Mouse (Mus musculus): ENCODE data around the gene Olfr1015. TPM values are rescaled to one million over a fixed set of nuclear protein-coding genes. Genes with fewer than 3 reads are reported as not detected.

Olfr1015 gene
- total and polyA plus RNA-seq, 3 experiments, result not detected

GRCm38 (mm10) chr2:85804501-85804900 is 22.7 kb downstream of the Olfr1015 start:
- H3K4me3 ChIP-seq (ENCODE audit: control insufficient read depth in 1 of 2, insufficient read depth in 1 of 2, low read depth in 2 of 2, low read length in 2 of 2), result no peak overlapping the region
- H3K27ac ChIP-seq (ENCODE audit: control insufficient read depth, low read depth, low read length), result no peak overlapping the region
- H3K27me3 ChIP-seq (ENCODE audit: control insufficient read depth in 1 of 2, insufficient read depth in 2 of 2, low read length in 2 of 2), result no peaks in the 10 kb centered on the region
- TF ChIP-seq ZKSCAN1 (IDR thresholded peaks at IDR 0.05; ENCODE audit: low read depth, low read length), result no peak
- H3K36me3 ChIP-seq (ENCODE audit: control insufficient read depth in 1 of 2, insufficient read depth in 2 of 2, low read length in 2 of 2), result no peaks in the 10 kb centered on the region
- H3K9ac ChIP-seq (ENCODE audit: control insufficient read depth, low read depth, low read length, poor library complexity, severe bottlenecking), result no peak overlapping the region
- no peaks in the 10 kb centered on the region for H3K4me1 ChIP-seq (ENCODE audit: control insufficient read depth in 1 of 2, insufficient read depth in 2 of 2, low read length in 2 of 2)
- no peaks in the 10 kb centered on the region for H3K9me3 ChIP-seq (replicated peaks; ENCODE audit: insufficient read depth, low read length)
- no peak for DNase-seq (ENCODE audit: low read depth, low spot score)
- no peaks in the 10 kb centered on the region for H3K79me2 ChIP-seq (ENCODE audit: control insufficient read depth, insufficient read depth, low read length, poor library complexity)

DNA sequence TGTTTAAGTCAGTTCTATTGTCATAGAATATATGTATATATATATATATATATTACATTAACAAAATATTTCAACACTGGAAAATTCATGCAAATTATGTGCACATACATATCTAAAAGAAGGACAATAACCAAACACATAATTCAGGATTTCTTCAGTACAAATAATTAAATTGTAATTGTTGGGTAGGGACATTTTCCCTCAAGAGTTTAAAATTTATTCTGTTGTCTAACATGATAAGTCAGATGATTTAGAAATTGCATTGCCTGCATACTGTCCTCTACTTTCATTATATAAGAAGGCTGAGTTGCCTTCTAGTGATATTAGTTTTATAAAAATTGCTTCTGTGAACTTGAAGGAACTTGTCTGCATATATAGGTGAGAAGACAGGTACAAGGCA is 36.4 kb downstream of the Olfr1015 start, which contains the start of gene Olfr1018:
Gene Olfr1018, plus strand, starts transcription at position 301 of the 400 bp plus-strand sequence.
- Histone ChIP-seq H3K36me3 (ENCODE audit: control insufficient read depth in 1 of 2, insufficient read depth in 2 of 2, low read length in 2 of 2) (no peaks in the 10 kb centered on the region), H3K9me3 (replicated peaks; ENCODE audit: insufficient read depth, low read length) (no peaks in the 10 kb centered on the region), H3K9ac (ENCODE audit: control insufficient read depth, low read depth, low read length, poor library complexity, severe bottlenecking) (no peak within 1 kb of the TSS), H3K27ac (ENCODE audit: control insufficient read depth, low read depth, low read length) (no peak within 1 kb of the TSS), H3K79me2 (ENCODE audit: control insufficient read depth, insufficient read depth, low read length, poor library complexity) (no peaks in the 10 kb centered on the region), H3K4me3 (ENCODE audit: control insufficient read depth in 1 of 2, insufficient read depth in 1 of 2, low read depth in 2 of 2, low read length in 2 of 2) (no peak within 1 kb of the TSS), H3K4me1 (ENCODE audit: control insufficient read depth in 1 of 2, insufficient read depth in 2 of 2, low read length in 2 of 2) (no peaks in the 10 kb centered on the region), H3K27me3 (ENCODE audit: control insufficient read depth in 1 of 2, insufficient read depth in 2 of 2, low read length in 2 of 2) (no peaks in the 10 kb centered on the region)
- no peak for DNase-seq (ENCODE audit: low read depth, low spot score)
- TF ChIP-seq JUND (IDR thresholded peaks at IDR 0.05; ENCODE audit: low read depth, low read length) (no peak), UBTF (IDR thresholded peaks at IDR 0.05; ENCODE audit: borderline replicate concordance, insufficient read depth, low read depth, low read length) (no peak), MAFK (IDR thresholded peaks at IDR 0.05; ENCODE audit: borderline replicate concordance, low read depth, low read length) (no peak), POLR2AphosphoS2 (IDR thresholded peaks at IDR 0.05; ENCODE audit: low read length) (no peak), CHD2 (IDR thresholded peaks at IDR 0.05; ENCODE audit: low read length) (no peak), HCFC1 (IDR thresholded peaks at IDR 0.05; ENCODE audit: low read depth, low read length) (no peak), SIN3A (IDR thresholded peaks at IDR 0.05; ENCODE audit: low read length) (no peak), MYB (IDR thresholded peaks at IDR 0.05; ENCODE audit: low read depth, low read length) (no peak), SMC3 (IDR thresholded peaks at IDR 0.05; ENCODE audit: low read depth, low read length) (no peak), POLR2AphosphoS5 (IDR thresholded peaks at IDR 0.05; ENCODE audit: borderline replicate concordance, low read depth, low read length) (no peak), NELFE (IDR thresholded peaks at IDR 0.05; ENCODE audit: low read depth, low read length) (no peak), BHLHE40 (IDR thresholded peaks at IDR 0.05; ENCODE audit: borderline replicate concordance, low read depth, low read length) (no peak), ETS1 (IDR thresholded peaks at IDR 0.05; ENCODE audit: low read depth, low read length) (no peak)

Other genes with a start within 250 kb of the Olfr1015 start
- not detected in 2 replicates for gene Olfr996, start 202.8 kb upstream of the Olfr1015 start, total RNA-seq (2012; rRNA removed)
- not detected for gene Olfr996, start 202.8 kb upstream of the Olfr1015 start, polyA plus RNA-seq (2012; ENCODE audit: insufficient read depth in 1 of 2, insufficient read length in 2 of 2, low read depth in 1 of 2, low replicate concordance in 2 of 2, missing spikeins in 1 of 2)
- gene Olfr998, start 193.1 kb upstream of the Olfr1015 start, total RNA-seq (2012; rRNA removed), result not detected in 2 replicates
- not detected for gene Olfr998, start 193.1 kb upstream of the Olfr1015 start, polyA plus RNA-seq (2012; ENCODE audit: insufficient read depth in 1 of 2, insufficient read length in 2 of 2, low read depth in 1 of 2, low replicate concordance in 2 of 2, missing spikeins in 1 of 2)
- gene Olfr1000, start 170.1 kb upstream of the Olfr1015 start, total RNA-seq (2012; rRNA removed), result not detected in 2 replicates
- not detected for gene Olfr1000, start 170.1 kb upstream of the Olfr1015 start, polyA plus RNA-seq (2012; ENCODE audit: insufficient read depth in 1 of 2, insufficient read length in 2 of 2, low read depth in 1 of 2, low replicate concordance in 2 of 2, missing spikeins in 1 of 2)
- not detected in 2 replicates for gene Olfr1002, start 131.3 kb upstream of the Olfr1015 start, total RNA-seq (2012; rRNA removed)
- gene Olfr1002, start 131.3 kb upstream of the Olfr1015 start, polyA plus RNA-seq (2012; ENCODE audit: insufficient read depth in 1 of 2, insufficient read length in 2 of 2, low read depth in 1 of 2, low replicate concordance in 2 of 2, missing spikeins in 1 of 2), result not detected
- gene Olfr154, start 117.6 kb upstream of the Olfr1015 start, total RNA-seq (2012; rRNA removed), result not detected in 2 replicates
- gene Olfr154, start 117.6 kb upstream of the Olfr1015 start, polyA plus RNA-seq (2012; ENCODE audit: insufficient read depth in 1 of 2, insufficient read length in 2 of 2, low read depth in 1 of 2, low replicate concordance in 2 of 2, missing spikeins in 1 of 2), result not detected
- not detected in 2 replicates for gene Olfr1006, start 103.2 kb upstream of the Olfr1015 start, total RNA-seq (2012; rRNA removed)
- not detected for gene Olfr1006, start 103.2 kb upstream of the Olfr1015 start, polyA plus RNA-seq (2012; ENCODE audit: insufficient read depth in 1 of 2, insufficient read length in 2 of 2, low read depth in 1 of 2, low replicate concordance in 2 of 2, missing spikeins in 1 of 2)
- gene Olfr1008, start 92.6 kb upstream of the Olfr1015 start, total RNA-seq (2012; rRNA removed), result not detected in 2 replicates
- gene Olfr1008, start 92.6 kb upstream of the Olfr1015 start, polyA plus RNA-seq (2012; ENCODE audit: insufficient read depth in 1 of 2, insufficient read length in 2 of 2, low read depth in 1 of 2, low replicate concordance in 2 of 2, missing spikeins in 1 of 2), result not detected
- not detected in 2 replicates for gene Olfr1009, start 66.6 kb upstream of the Olfr1015 start, total RNA-seq (2012; rRNA removed)
- gene Olfr1009, start 66.6 kb upstream of the Olfr1015 start, polyA plus RNA-seq (2012; ENCODE audit: insufficient read depth in 1 of 2, insufficient read length in 2 of 2, low read depth in 1 of 2, low replicate concordance in 2 of 2, missing spikeins in 1 of 2), result not detected
- not detected in 2 replicates for gene Olfr1012, start 19.3 kb upstream of the Olfr1015 start, total RNA-seq (2012; rRNA removed)
- not detected for gene Olfr1012, start 19.3 kb upstream of the Olfr1015 start, polyA plus RNA-seq (2012; ENCODE audit: insufficient read depth in 1 of 2, insufficient read length in 2 of 2, low read depth in 1 of 2, low replicate concordance in 2 of 2, missing spikeins in 1 of 2)
- gene Olfr1013, start 14.9 kb upstream of the Olfr1015 start, total RNA-seq (2012; rRNA removed), result not detected in 2 replicates
- not detected for gene Olfr1013, start 14.9 kb upstream of the Olfr1015 start, polyA plus RNA-seq (2012; ENCODE audit: insufficient read depth in 1 of 2, insufficient read length in 2 of 2, low read depth in 1 of 2, low replicate concordance in 2 of 2, missing spikeins in 1 of 2)
- gene Olfr1014, start 9.3 kb upstream of the Olfr1015 start, total RNA-seq (2012; rRNA removed), result not detected in 2 replicates
- gene Olfr1014, start 9.3 kb upstream of the Olfr1015 start, polyA plus RNA-seq (2012; ENCODE audit: insufficient read depth in 1 of 2, insufficient read length in 2 of 2, low read depth in 1 of 2, low replicate concordance in 2 of 2, missing spikeins in 1 of 2), result not detected
- not detected in 2 replicates for gene Olfr1016, start 20.5 kb downstream of the Olfr1015 start, total RNA-seq (2012; rRNA removed)
- not detected for gene Olfr1016, start 20.5 kb downstream of the Olfr1015 start, polyA plus RNA-seq (2012; ENCODE audit: insufficient read depth in 1 of 2, insufficient read length in 2 of 2, low read depth in 1 of 2, low replicate concordance in 2 of 2, missing spikeins in 1 of 2)
- gene Olfr1018, start 36.5 kb downstream of the Olfr1015 start, total RNA-seq (2012; rRNA removed), result not detected in 2 replicates
- not detected for gene Olfr1018, start 36.5 kb downstream of the Olfr1015 start, polyA plus RNA-seq (2012; ENCODE audit: insufficient read depth in 1 of 2, insufficient read length in 2 of 2, low read depth in 1 of 2, low replicate concordance in 2 of 2, missing spikeins in 1 of 2)
- gene Olfr1019, start 63.5 kb downstream of the Olfr1015 start, total RNA-seq (2012; rRNA removed), result not detected in 2 replicates
- not detected for gene Olfr1019, start 63.5 kb downstream of the Olfr1015 start, polyA plus RNA-seq (2012; ENCODE audit: insufficient read depth in 1 of 2, insufficient read length in 2 of 2, low read depth in 1 of 2, low replicate concordance in 2 of 2, missing spikeins in 1 of 2)
- not detected in 2 replicates for gene Olfr1020, start 65.0 kb downstream of the Olfr1015 start, total RNA-seq (2012; rRNA removed)
- not detected for gene Olfr1020, start 65.0 kb downstream of the Olfr1015 start, polyA plus RNA-seq (2012; ENCODE audit: insufficient read depth in 1 of 2, insufficient read length in 2 of 2, low read depth in 1 of 2, low replicate concordance in 2 of 2, missing spikeins in 1 of 2)
- gene Olfr1022, start 86.6 kb downstream of the Olfr1015 start, total RNA-seq (2012; rRNA removed), result not detected in 2 replicates
- gene Olfr1022, start 86.6 kb downstream of the Olfr1015 start, polyA plus RNA-seq (2012; ENCODE audit: insufficient read depth in 1 of 2, insufficient read length in 2 of 2, low read depth in 1 of 2, low replicate concordance in 2 of 2, missing spikeins in 1 of 2), result not detected
- gene Olfr1023, start 103.6 kb downstream of the Olfr1015 start, total RNA-seq (2012; rRNA removed), result not detected in 2 replicates
- not detected for gene Olfr1023, start 103.6 kb downstream of the Olfr1015 start, polyA plus RNA-seq (2012; ENCODE audit: insufficient read depth in 1 of 2, insufficient read length in 2 of 2, low read depth in 1 of 2, low replicate concordance in 2 of 2, missing spikeins in 1 of 2)
- not detected in 2 replicates for gene Olfr1024, start 123.0 kb downstream of the Olfr1015 start, total RNA-seq (2012; rRNA removed)
- gene Olfr1024, start 123.0 kb downstream of the Olfr1015 start, polyA plus RNA-seq (2012; ENCODE audit: insufficient read depth in 1 of 2, insufficient read length in 2 of 2, low read depth in 1 of 2, low replicate concordance in 2 of 2, missing spikeins in 1 of 2), result not detected
- gene Olfr1025-ps1, start 133.2 kb downstream of the Olfr1015 start, total RNA-seq (2012; rRNA removed), result not detected in 2 replicates
- not detected for gene Olfr1025-ps1, start 133.2 kb downstream of the Olfr1015 start, polyA plus RNA-seq (2012; ENCODE audit: insufficient read depth in 1 of 2, insufficient read length in 2 of 2, low read depth in 1 of 2, low replicate concordance in 2 of 2, missing spikeins in 1 of 2)
- not detected in 2 replicates for gene Olfr1026, start 139.5 kb downstream of the Olfr1015 start, total RNA-seq (2012; rRNA removed)
- gene Olfr1026, start 139.5 kb downstream of the Olfr1015 start, polyA plus RNA-seq (2012; ENCODE audit: insufficient read depth in 1 of 2, insufficient read length in 2 of 2, low read depth in 1 of 2, low replicate concordance in 2 of 2, missing spikeins in 1 of 2), result not detected
- gene Olfr1028, start 168.4 kb downstream of the Olfr1015 start, total RNA-seq (2012; rRNA removed), result not detected in 2 replicates
- not detected for gene Olfr1028, start 168.4 kb downstream of the Olfr1015 start, polyA plus RNA-seq (2012; ENCODE audit: insufficient read depth in 1 of 2, insufficient read length in 2 of 2, low read depth in 1 of 2, low replicate concordance in 2 of 2, missing spikeins in 1 of 2)
- gene Olfr1029, start 191.9 kb downstream of the Olfr1015 start, total RNA-seq (2012; rRNA removed), result not detected in 2 replicates
- not detected for gene Olfr1029, start 191.9 kb downstream of the Olfr1015 start, polyA plus RNA-seq (2012; ENCODE audit: insufficient read depth in 1 of 2, insufficient read length in 2 of 2, low read depth in 1 of 2, low replicate concordance in 2 of 2, missing spikeins in 1 of 2)
- gene Olfr1030, start 197.3 kb downstream of the Olfr1015 start, total RNA-seq (2012; rRNA removed), result not detected in 2 replicates
- gene Olfr1030, start 197.3 kb downstream of the Olfr1015 start, polyA plus RNA-seq (2012; ENCODE audit: insufficient read depth in 1 of 2, insufficient read length in 2 of 2, low read depth in 1 of 2, low replicate concordance in 2 of 2, missing spikeins in 1 of 2), result not detected
- gene Olfr1031, start 208.3 kb downstream of the Olfr1015 start, total RNA-seq (2012; rRNA removed), result not detected in 2 replicates
- not detected for gene Olfr1031, start 208.3 kb downstream of the Olfr1015 start, polyA plus RNA-seq (2012; ENCODE audit: insufficient read depth in 1 of 2, insufficient read length in 2 of 2, low read depth in 1 of 2, low replicate concordance in 2 of 2, missing spikeins in 1 of 2)
- gene Olfr1032, start 223.5 kb downstream of the Olfr1015 start, total RNA-seq (2012; rRNA removed), result not detected in 2 replicates
- gene Olfr1032, start 223.5 kb downstream of the Olfr1015 start, polyA plus RNA-seq (2012; ENCODE audit: insufficient read depth in 1 of 2, insufficient read length in 2 of 2, low read depth in 1 of 2, low replicate concordance in 2 of 2, missing spikeins in 1 of 2), result not detected
- gene Olfr1033, start 238.6 kb downstream of the Olfr1015 start, total RNA-seq (2012; rRNA removed), result not detected in 2 replicates
- gene Olfr1033, start 238.6 kb downstream of the Olfr1015 start, polyA plus RNA-seq (2012; ENCODE audit: insufficient read depth in 1 of 2, insufficient read length in 2 of 2, low read depth in 1 of 2, low replicate concordance in 2 of 2, missing spikeins in 1 of 2), result not detected